Mouse (Mus musculus): Measurements from ENCODE around the gene Npb. TPM values are rescaled to one million over a fixed set of nuclear protein-coding genes. Genes with fewer than 3 reads are reported as not detected.

Gene Npb
- total and polyA plus RNA-seq, 2 experiments from 2014 or later: 1.3 TPM; not detected in 1

DNA sequence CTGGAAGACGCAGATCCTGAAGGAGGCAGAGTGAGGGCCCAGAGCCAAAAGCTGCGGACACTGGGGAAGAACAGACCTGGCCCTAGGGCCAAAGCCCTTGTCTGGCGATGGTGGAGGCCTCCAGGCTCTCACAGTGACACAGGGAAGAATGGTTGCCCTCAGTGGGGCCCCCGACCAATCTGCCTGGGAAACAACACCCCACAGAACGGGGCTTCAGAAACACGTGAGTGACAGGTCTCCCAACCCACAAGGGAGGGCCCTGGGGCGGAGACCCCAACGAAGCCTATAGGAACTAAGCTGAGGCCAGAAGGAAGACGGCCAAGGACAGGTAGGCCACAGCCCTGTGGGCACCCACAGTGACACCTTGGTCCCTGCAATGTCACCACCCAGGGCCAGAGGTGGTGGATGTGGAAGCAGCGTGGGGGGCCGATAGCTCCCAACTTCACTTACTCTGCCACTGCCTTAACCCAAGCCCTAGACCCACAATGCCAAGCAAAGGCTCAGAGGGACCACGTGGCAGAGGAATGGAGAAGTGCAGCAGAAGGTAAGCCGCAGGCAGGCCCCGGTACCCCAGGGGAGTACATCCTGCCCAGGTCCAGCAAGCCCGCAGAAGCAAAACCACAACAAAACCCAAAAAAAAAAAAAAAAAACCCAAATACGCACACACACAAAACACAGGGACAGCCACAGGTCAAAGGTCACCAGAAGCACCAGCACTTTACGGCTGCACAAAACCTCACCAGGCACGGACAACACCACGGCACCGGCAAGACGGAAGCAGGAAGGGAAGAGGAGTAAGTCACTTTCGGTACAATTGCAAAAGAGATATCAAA is 19.4 kb downstream of the Npb start:
- no peaks in the 10 kb centered on the region for H3K27me3 ChIP-seq (ENCODE audit: insufficient read depth, low read length)
- no peaks in the 10 kb centered on the region for H3K9me3 ChIP-seq (ENCODE audit: low read length)
- no peak for ATAC-seq (ENCODE audit: low FRiP score)
- peaks cover 33% of the 10 kb centered on the region for H3K36me3 ChIP-seq (ENCODE audit: insufficient read depth, low read length)
- H3K27ac ChIP-seq (ENCODE audit: low read depth, low read length): no peak overlapping the region
- DNase-seq (ENCODE audit: low spot score): no peak
- peaks cover 8% of the 10 kb centered on the region for H3K4me1 ChIP-seq (ENCODE audit: insufficient read depth, low read length)
- no peak overlapping the region for H3K4me2 ChIP-seq (ENCODE audit: low read depth, low read length, poor library complexity, severe bottlenecking)
- no peak for TF ChIP-seq CTCF (IDR thresholded peaks at IDR 0.05)
- WGBS: 82% methylated on average over 22 of the region's 22 CpGs
- no peak overlapping the region for H3K4me3 ChIP-seq (ENCODE audit: low read depth, low read length)
- no peak overlapping the region for H3K9ac ChIP-seq (replicated peaks; ENCODE audit: low read length, poor library complexity, severe bottlenecking)

DNA sequence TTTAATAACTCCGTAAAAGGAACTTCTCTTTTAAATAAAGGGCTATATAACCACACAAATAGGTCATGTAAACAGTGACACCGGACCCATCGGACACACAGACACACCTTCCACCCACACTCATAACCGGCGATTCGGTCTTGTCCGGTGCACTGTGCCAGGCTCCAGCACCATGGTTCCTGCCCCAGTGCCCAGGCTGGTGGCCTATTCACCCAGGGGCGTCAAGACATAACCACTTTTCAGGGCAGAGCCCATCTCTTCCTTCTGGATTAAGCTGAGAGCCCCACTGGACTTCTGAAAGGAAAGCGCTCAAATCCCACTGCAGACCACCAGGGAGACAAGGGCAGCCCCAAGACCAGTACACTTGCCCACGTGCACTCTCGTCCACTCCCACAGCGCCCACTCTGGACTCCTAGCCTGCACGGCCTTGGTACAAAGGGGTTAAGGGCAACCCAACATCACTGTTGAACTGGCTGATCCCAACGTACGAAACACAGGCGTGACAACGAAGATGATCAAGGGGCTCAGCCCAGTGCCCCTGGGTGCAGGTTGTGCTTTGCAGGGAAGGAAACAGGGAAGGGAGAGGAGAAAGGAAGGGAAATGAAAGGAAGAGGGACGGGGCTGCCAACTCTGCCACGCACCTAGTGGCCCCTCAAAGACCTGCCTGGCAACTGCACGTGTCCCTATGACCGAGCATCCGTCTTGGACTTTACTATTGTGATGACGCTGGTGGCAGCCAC is 20.5 kb downstream of the Npb start:
- Histone ChIP-seq H3K36me3 (ENCODE audit: insufficient read depth, low read length) (peaks cover 25% of the 10 kb centered on the region), H3K4me2 (ENCODE audit: low read depth, low read length, poor library complexity, severe bottlenecking) (no peak overlapping the region), H3K27ac (ENCODE audit: low read depth, low read length) (no peak overlapping the region), H3K9ac (replicated peaks; ENCODE audit: low read length, poor library complexity, severe bottlenecking) (no peak overlapping the region), H3K4me3 (ENCODE audit: low read depth, low read length) (no peak overlapping the region), H3K4me1 (ENCODE audit: insufficient read depth, low read length) (peaks cover 8% of the 10 kb centered on the region), H3K27me3 (ENCODE audit: insufficient read depth, low read length) (no peaks in the 10 kb centered on the region), H3K9me3 (ENCODE audit: low read length) (no peaks in the 10 kb centered on the region)
- no peak for ATAC-seq (ENCODE audit: low FRiP score)
- WGBS: 94% methylated on average over 23 of the region's 23 CpGs
- no peak for DNase-seq (ENCODE audit: low spot score)
- no peak for TF ChIP-seq CTCF (IDR thresholded peaks at IDR 0.05)

DNA sequence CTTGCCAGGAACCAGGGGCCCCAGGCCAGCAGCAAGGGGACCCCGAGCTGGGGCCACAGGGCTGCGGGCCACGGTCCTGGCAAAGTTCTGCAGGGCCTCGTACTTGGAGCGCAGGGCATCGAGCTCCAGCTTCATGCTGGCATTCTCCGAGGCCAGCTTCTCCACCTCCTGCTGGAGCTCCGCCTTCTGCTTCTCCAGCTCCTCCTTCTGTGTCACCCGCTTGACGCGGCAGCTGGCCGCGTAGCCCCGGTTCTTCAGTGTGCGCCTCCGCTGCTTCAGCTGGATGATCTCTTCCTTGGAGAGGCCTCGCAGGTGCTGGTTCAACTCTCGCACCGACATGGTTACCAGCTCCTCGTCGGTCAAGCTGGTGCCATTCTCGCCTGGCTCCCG is 21.1 kb downstream of the Npb start:
- Histone ChIP-seq H3K27me3 (ENCODE audit: insufficient read depth, low read length) (no peaks in the 10 kb centered on the region), H3K36me3 (ENCODE audit: insufficient read depth, low read length) (peaks cover 25% of the 10 kb centered on the region), H3K27ac (ENCODE audit: low read depth, low read length) (no peak overlapping the region), H3K9ac (replicated peaks; ENCODE audit: low read length, poor library complexity, severe bottlenecking) (no peak overlapping the region), H3K4me1 (ENCODE audit: insufficient read depth, low read length) (peaks cover 8% of the 10 kb centered on the region), H3K4me2 (ENCODE audit: low read depth, low read length, poor library complexity, severe bottlenecking) (no peak overlapping the region), H3K4me3 (ENCODE audit: low read depth, low read length) (no peak overlapping the region), H3K9me3 (ENCODE audit: low read length) (no peaks in the 10 kb centered on the region)
- ATAC-seq (ENCODE audit: low FRiP score) (no peak), DNase-seq (ENCODE audit: low spot score) (no peak)
- 76% methylated on average over 23 of the region's 23 CpGs for WGBS
- no peak for TF ChIP-seq CTCF (IDR thresholded peaks at IDR 0.05)

DNA sequence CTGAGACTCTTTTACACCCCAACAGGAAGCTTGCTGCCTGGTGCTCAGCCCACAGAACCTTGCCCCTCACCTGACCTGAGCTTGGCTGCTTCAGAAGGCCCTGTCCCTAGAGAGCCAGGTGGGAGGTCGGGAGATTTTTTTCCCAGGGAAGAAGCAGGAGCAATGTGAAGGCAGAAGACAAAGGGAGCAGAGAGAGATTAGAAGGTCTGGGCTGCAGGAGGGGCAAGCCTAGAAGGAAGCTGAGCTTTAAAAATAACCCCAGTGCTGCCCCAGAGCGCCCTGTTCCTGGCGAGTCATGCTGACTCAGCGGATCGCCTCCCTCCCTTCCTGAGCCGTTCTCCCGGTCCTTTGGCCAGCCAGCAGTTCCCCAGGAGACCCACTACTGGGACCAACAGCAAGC is 21.6 kb downstream of the Npb start:
- no peak for TF ChIP-seq CTCF (IDR thresholded peaks at IDR 0.05)
- Histone ChIP-seq H3K27me3 (ENCODE audit: insufficient read depth, low read length) (no peaks in the 10 kb centered on the region), H3K27ac (ENCODE audit: low read depth, low read length) (no peak overlapping the region), H3K9me3 (ENCODE audit: low read length) (no peaks in the 10 kb centered on the region), H3K4me1 (ENCODE audit: insufficient read depth, low read length) (peaks cover 8% of the 10 kb centered on the region), H3K4me3 (ENCODE audit: low read depth, low read length) (no peak overlapping the region), H3K4me2 (ENCODE audit: low read depth, low read length, poor library complexity, severe bottlenecking) (no peak overlapping the region), H3K9ac (replicated peaks; ENCODE audit: low read length, poor library complexity, severe bottlenecking) (no peak overlapping the region), H3K36me3 (ENCODE audit: insufficient read depth, low read length) (peaks cover 25% of the 10 kb centered on the region)
- DNase-seq (ENCODE audit: low spot score) (no peak), ATAC-seq (ENCODE audit: low FRiP score) (no peak)
- WGBS: 32% methylated on average over 7 of the region's 7 CpGs

DNA sequence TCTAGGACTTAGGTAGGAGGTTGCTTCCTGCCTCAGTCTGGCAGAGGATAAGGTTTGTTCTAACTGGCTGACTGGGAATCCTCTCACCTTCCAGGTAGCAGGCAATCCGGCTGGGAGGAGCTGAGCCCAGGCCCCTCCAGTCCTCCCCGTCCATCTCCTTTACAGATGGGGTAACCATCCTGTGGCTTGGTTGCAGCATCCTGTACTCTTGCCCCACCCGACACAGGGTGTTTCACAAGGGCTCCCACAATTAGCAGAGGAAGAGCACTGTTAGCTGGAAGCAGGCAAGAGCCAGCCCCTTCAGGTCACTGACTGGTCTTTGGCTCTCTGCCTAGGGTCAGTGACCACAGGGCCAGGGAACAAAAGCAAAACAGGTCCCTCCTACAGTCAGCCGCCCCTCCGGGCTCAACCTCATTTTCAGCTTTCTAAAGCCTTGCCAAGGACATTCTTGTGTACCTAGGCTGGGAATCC is 22.2 kb downstream of the Npb start:
- Histone ChIP-seq H3K27me3 (ENCODE audit: insufficient read depth, low read length) (no peaks in the 10 kb centered on the region), H3K4me3 (ENCODE audit: low read depth, low read length) (no peak overlapping the region), H3K36me3 (ENCODE audit: insufficient read depth, low read length) (peaks cover 25% of the 10 kb centered on the region), H3K9ac (replicated peaks; ENCODE audit: low read length, poor library complexity, severe bottlenecking) (peak overlapping the region; percentile 39; the same call in 1 of the 2 replicates), H3K9me3 (ENCODE audit: low read length) (no peaks in the 10 kb centered on the region), H3K4me1 (ENCODE audit: insufficient read depth, low read length) (peaks cover 5% of the 10 kb centered on the region), H3K4me2 (ENCODE audit: low read depth, low read length, poor library complexity, severe bottlenecking) (no peak overlapping the region), H3K27ac (ENCODE audit: low read depth, low read length) (no peak overlapping the region; the same call in 1 of the 2 replicates)
- TF ChIP-seq CTCF (IDR thresholded peaks at IDR 0.05): no peak
- no peak for DNase-seq (ENCODE audit: low spot score)
- ATAC-seq (ENCODE audit: low FRiP score): no peak
- 37% methylated on average over 5 of the region's 5 CpGs for WGBS
